Mouse (Mus musculus): ENCODE results near the gene Ifitm2.

DNA sequence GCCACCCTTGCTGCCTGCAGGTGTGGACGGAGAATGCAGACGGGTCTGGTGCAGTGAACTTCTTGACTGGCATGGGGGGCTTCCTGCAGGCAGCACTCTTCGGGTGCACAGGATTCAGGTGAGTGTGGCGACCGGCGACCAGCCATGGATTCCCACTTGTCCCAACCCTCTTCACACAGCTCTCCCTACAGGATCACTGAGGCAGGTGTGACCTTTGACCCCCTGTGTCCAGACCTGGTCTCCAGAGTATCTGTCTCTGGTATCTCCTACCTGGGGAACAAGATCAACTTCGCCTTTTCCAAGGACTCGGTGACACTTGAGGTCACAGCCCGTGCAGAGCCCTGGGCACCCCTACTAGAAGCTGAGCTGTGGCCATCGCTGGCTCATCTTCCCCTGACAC, 9.5 kb downstream of the Ifitm2 start:
- no peak for TF ChIP-seq CTCF (IDR thresholded peaks at IDR 0.05; ENCODE audit: borderline replicate concordance, control insufficient read depth, extremely low read depth, insufficient read depth, low read length, poor library complexity)
- TF ChIP-seq POLR2A (IDR thresholded peaks at IDR 0.05; ENCODE audit: control insufficient read depth, extremely low read depth, insufficient read depth, low read length, poor library complexity), result no peak

Data from thymus, adult 2 months (tissue).